Mouse (Mus musculus): ENCODE data around the gene Slc7a1. TPM values are rescaled to one million over a fixed set of nuclear protein-coding genes. Genes with fewer than 3 reads are reported as not detected.

Slc7a1 gene
- polyA plus RNA-seq, 1 experiment from 2014 or later: 30.0 TPM

- Histone ChIP-seq H3K9ac (ENCODE audit: low read length) (no peak overlapping the region), H3K27me3 (replicated peaks; ENCODE audit: control insufficient read depth, insufficient read depth, low read length) (no peaks in the 10 kb centered on the region)
- WGBS: 92% methylated on average over 17 of the region's 17 CpGs
Observed at GRCm38 (mm10) chr5:148377439-148378231, 22.1 kb downstream of the Slc7a1 start.

GRCm38 (mm10) chr5:148376358-148376757 lies 23.3 kb downstream of the Slc7a1 start:
- DNase-seq (ENCODE audit: low spot score): no peak
- 96% methylated on average over 8 of the region's 8 CpGs for WGBS

More at GRCm38 (mm10) chr5:148377439-148378231, 22.1 kb downstream of the Slc7a1 start:
- no peak for DNase-seq (ENCODE audit: low spot score)
- no peak overlapping the region for H3K4me2 ChIP-seq (ENCODE audit: low read length)
- H3K36me3 ChIP-seq (ENCODE audit: control insufficient read depth, insufficient read depth, low read length): no peaks in the 10 kb centered on the region
- H3K4me3 ChIP-seq (ENCODE audit: low read depth, low read length): no peak overlapping the region
- H3K4me1 ChIP-seq (ENCODE audit: control insufficient read depth, insufficient read depth, low read length): no peaks in the 10 kb centered on the region
- H3K9me3 ChIP-seq (replicated peaks; ENCODE audit: control insufficient read depth, low read length): no peaks in the 10 kb centered on the region
- H3K27ac ChIP-seq (ENCODE audit: low read depth, low read length): no peak overlapping the region
- no peak for ATAC-seq

GRCm38 (mm10) chr5:148375480-148375879 lies 24.2 kb downstream of the Slc7a1 start:
- WGBS: 83% methylated on average over 12 of the region's 12 CpGs
- Histone ChIP-seq H3K36me3 (ENCODE audit: control insufficient read depth, insufficient read depth, low read length) (no peaks in the 10 kb centered on the region), H3K4me2 (ENCODE audit: low read length) (no peak overlapping the region), H3K9ac (ENCODE audit: low read length) (no peak overlapping the region), H3K4me1 (ENCODE audit: control insufficient read depth, insufficient read depth, low read length) (no peaks in the 10 kb centered on the region), H3K27me3 (replicated peaks; ENCODE audit: control insufficient read depth, insufficient read depth, low read length) (no peaks in the 10 kb centered on the region), H3K27ac (ENCODE audit: low read depth, low read length) (no peak overlapping the region), H3K9me3 (replicated peaks; ENCODE audit: control insufficient read depth, low read length) (no peaks in the 10 kb centered on the region), H3K4me3 (ENCODE audit: low read depth, low read length) (no peak overlapping the region)
- no peak for ATAC-seq
- DNase-seq (ENCODE audit: low spot score): no peak

More at GRCm38 (mm10) chr5:148376358-148376757, 23.3 kb downstream of the Slc7a1 start:
- Histone ChIP-seq H3K4me1 (ENCODE audit: control insufficient read depth, insufficient read depth, low read length) (no peaks in the 10 kb centered on the region), H3K36me3 (ENCODE audit: control insufficient read depth, insufficient read depth, low read length) (no peaks in the 10 kb centered on the region), H3K27me3 (replicated peaks; ENCODE audit: control insufficient read depth, insufficient read depth, low read length) (no peaks in the 10 kb centered on the region), H3K9ac (ENCODE audit: low read length) (no peak overlapping the region), H3K4me3 (ENCODE audit: low read depth, low read length) (no peak overlapping the region), H3K4me2 (ENCODE audit: low read length) (no peak overlapping the region), H3K9me3 (replicated peaks; ENCODE audit: control insufficient read depth, low read length) (no peaks in the 10 kb centered on the region), H3K27ac (ENCODE audit: low read depth, low read length) (no peak overlapping the region)
- ATAC-seq: no peak

GRCm38 (mm10) chr5:148373092-148373685 lies 26.5 kb downstream of the Slc7a1 start:
- Histone ChIP-seq H3K4me3 (ENCODE audit: low read depth, low read length) (no peak overlapping the region), H3K4me1 (ENCODE audit: control insufficient read depth, insufficient read depth, low read length) (no peaks in the 10 kb centered on the region), H3K27ac (ENCODE audit: low read depth, low read length) (no peak overlapping the region), H3K27me3 (replicated peaks; ENCODE audit: control insufficient read depth, insufficient read depth, low read length) (no peaks in the 10 kb centered on the region), H3K9me3 (replicated peaks; ENCODE audit: control insufficient read depth, low read length) (no peaks in the 10 kb centered on the region), H3K4me2 (ENCODE audit: low read length) (no peak overlapping the region), H3K9ac (ENCODE audit: low read length) (no peak overlapping the region), H3K36me3 (ENCODE audit: control insufficient read depth, insufficient read depth, low read length) (no peaks in the 10 kb centered on the region)
- 94% methylated on average over 9 of the region's 9 CpGs for WGBS
- DNase-seq (ENCODE audit: low spot score): no peak
- ATAC-seq: no peak

- ATAC-seq: no peak
- H3K9ac ChIP-seq (ENCODE audit: low read length): no peak overlapping the region
- WGBS: 94% methylated on average over 12 of the region's 12 CpGs
- H3K27me3 ChIP-seq (replicated peaks; ENCODE audit: control insufficient read depth, insufficient read depth, low read length): no peaks in the 10 kb centered on the region
- H3K4me1 ChIP-seq (ENCODE audit: control insufficient read depth, insufficient read depth, low read length): no peaks in the 10 kb centered on the region
- no peak overlapping the region for H3K4me2 ChIP-seq (ENCODE audit: low read length)
- H3K9me3 ChIP-seq (replicated peaks; ENCODE audit: control insufficient read depth, low read length): no peaks in the 10 kb centered on the region
- H3K4me3 ChIP-seq (ENCODE audit: low read depth, low read length): no peak overlapping the region
- DNase-seq (ENCODE audit: low spot score): no peak
- H3K27ac ChIP-seq (ENCODE audit: low read depth, low read length): no peak overlapping the region
- no peaks in the 10 kb centered on the region for H3K36me3 ChIP-seq (ENCODE audit: control insufficient read depth, insufficient read depth, low read length)
Observed at GRCm38 (mm10) chr5:148372005-148372917, 27.4 kb downstream of the Slc7a1 start.

- 96% methylated on average over 9 of the region's 9 CpGs for WGBS
- H3K27ac ChIP-seq (ENCODE audit: low read depth, low read length): no peak overlapping the region
- no peak for DNase-seq (ENCODE audit: low spot score)
- no peak for ATAC-seq
- H3K27me3 ChIP-seq (replicated peaks; ENCODE audit: control insufficient read depth, insufficient read depth, low read length): no peaks in the 10 kb centered on the region
- H3K9me3 ChIP-seq (replicated peaks; ENCODE audit: control insufficient read depth, low read length): no peaks in the 10 kb centered on the region
- H3K9ac ChIP-seq (ENCODE audit: low read length): no peak overlapping the region
- H3K4me1 ChIP-seq (ENCODE audit: control insufficient read depth, insufficient read depth, low read length): no peaks in the 10 kb centered on the region
- no peak overlapping the region for H3K4me2 ChIP-seq (ENCODE audit: low read length)
- H3K4me3 ChIP-seq (ENCODE audit: low read depth, low read length): no peak overlapping the region
- no peaks in the 10 kb centered on the region for H3K36me3 ChIP-seq (ENCODE audit: control insufficient read depth, insufficient read depth, low read length)
Observed at GRCm38 (mm10) chr5:148371375-148371774, 28.3 kb downstream of the Slc7a1 start.

- Histone ChIP-seq H3K27me3 (replicated peaks; ENCODE audit: control insufficient read depth, insufficient read depth, low read length) (no peaks in the 10 kb centered on the region), H3K9ac (ENCODE audit: low read length) (no peak overlapping the region), H3K27ac (ENCODE audit: low read depth, low read length) (no peak overlapping the region), H3K9me3 (replicated peaks; ENCODE audit: control insufficient read depth, low read length) (no peaks in the 10 kb centered on the region), H3K4me1 (ENCODE audit: control insufficient read depth, insufficient read depth, low read length) (no peaks in the 10 kb centered on the region), H3K4me2 (ENCODE audit: low read length) (no peak overlapping the region), H3K4me3 (ENCODE audit: low read depth, low read length) (no peak overlapping the region), H3K36me3 (ENCODE audit: control insufficient read depth, insufficient read depth, low read length) (no peaks in the 10 kb centered on the region)
- ATAC-seq (no peak), DNase-seq (ENCODE audit: low spot score) (no peak)
- WGBS: 79% methylated on average over 1 of the region's 1 CpGs
Observed at GRCm38 (mm10) chr5:148370624-148371023, 29.1 kb downstream of the Slc7a1 start.

- H3K4me3 ChIP-seq (ENCODE audit: low read depth, low read length): no peak overlapping the region
- DNase-seq (ENCODE audit: low spot score) (no peak), ATAC-seq (no peak)
- no peak overlapping the region for H3K27ac ChIP-seq (ENCODE audit: low read depth, low read length)
- H3K9ac ChIP-seq (ENCODE audit: low read length): no peak overlapping the region
- 95% methylated on average over 3 of the region's 3 CpGs for WGBS
- H3K36me3 ChIP-seq (ENCODE audit: control insufficient read depth, insufficient read depth, low read length): no peaks in the 10 kb centered on the region
- no peak overlapping the region for H3K4me2 ChIP-seq (ENCODE audit: low read length)
- no peaks in the 10 kb centered on the region for H3K27me3 ChIP-seq (replicated peaks; ENCODE audit: control insufficient read depth, insufficient read depth, low read length)
- no peaks in the 10 kb centered on the region for H3K4me1 ChIP-seq (ENCODE audit: control insufficient read depth, insufficient read depth, low read length)
- H3K9me3 ChIP-seq (replicated peaks; ENCODE audit: control insufficient read depth, low read length): no peaks in the 10 kb centered on the region
Observed at GRCm38 (mm10) chr5:148369178-148369577, 30.5 kb downstream of the Slc7a1 start.
